Mouse (Mus musculus) ES-Bruce4 (cell line): ENCODE results near the gene Vwa8.

Experiments
- EP300 ChIP-seq: IDR thresholded peaks from 2 replicates; pipeline ENCODE4 v1.6.1; 2011; ENCODE audit warnings: low read depth, low read length; ENCODE audit not compliant: insufficient read depth
- POLR2A ChIP-seq: IDR thresholded peaks from one replicate; pipeline ENCODE4 v1.8.1; 2011; ENCODE audit warnings: low read length; ENCODE audit not compliant: insufficient read depth

- TF ChIP-seq EP300 (no peak), POLR2A (no peak)
Observed at GRCm38 (mm10) chr14:78848941-78849911, at the start of gene Vwa8.
